Mouse (Mus musculus): Measurements from ENCODE around the gene Tlr9.

Gene Tlr9

GRCm38 (mm10) chr9:106222261-106222851 is at the start of gene Tlr9:
Gene Tlr9, plus strand, starts transcription at chr9:106222598.
- in situ Hi-C loops (cut with MboI, MseI): no loop called here

GRCm38 (mm10) chr9:106173363-106173762 is 49.0 kb upstream of the Tlr9 start:
- in situ Hi-C loops (cut with MboI, MseI): no loop called here

- in situ Hi-C loops (cut with MboI, MseI): no loop called here
These were observed 46.7 kb upstream of the Tlr9 start for GRCm38 (mm10) chr9:106175552-106176200.

GRCm38 (mm10) chr9:106176769-106177168 is 45.6 kb upstream of the Tlr9 start:
- in situ Hi-C loops (cut with MboI, MseI): no loop called here

GRCm38 (mm10) chr9:106177799-106178198 is 44.6 kb upstream of the Tlr9 start:
- in situ Hi-C loops (cut with MboI, MseI): no loop called here

GRCm38 (mm10) chr9:106179454-106179853 is 42.9 kb upstream of the Tlr9 start:
- in situ Hi-C loops (cut with MboI, MseI): no loop called here

DNA sequence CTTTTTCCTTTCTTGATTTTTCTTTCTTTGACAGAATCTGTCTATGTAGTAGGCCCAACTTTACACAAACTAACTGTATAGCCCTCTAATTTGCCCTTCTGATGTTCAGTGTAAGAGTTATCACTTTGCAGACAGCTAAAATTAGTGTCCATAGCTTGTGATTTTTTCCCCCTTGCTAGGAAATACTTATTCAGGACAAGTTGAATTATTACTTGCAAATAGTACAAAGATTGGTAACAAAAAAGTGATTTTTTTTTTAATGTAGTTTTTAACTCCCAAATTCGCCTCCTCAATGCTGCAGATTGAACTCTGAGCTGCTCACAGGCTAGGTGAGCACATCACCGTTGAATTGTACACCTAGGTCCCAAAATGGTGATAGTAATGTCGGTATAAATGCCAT is 42.4 kb upstream of the Tlr9 start:
- in situ Hi-C loops (cut with MboI, MseI): no loop called here

GRCm38 (mm10) chr9:106182146-106182545 is 40.3 kb upstream of the Tlr9 start:
- in situ Hi-C loops (cut with MboI, MseI): no loop called here

GRCm38 (mm10) chr9:106183996-106184395 is 38.4 kb upstream of the Tlr9 start:
- in situ Hi-C loops (cut with MboI, MseI): no loop called here

GRCm38 (mm10) chr9:106191355-106191754 is 31.0 kb upstream of the Tlr9 start:
- in situ Hi-C loops (cut with MboI, MseI): no loop called here

- in situ Hi-C loops (cut with MboI, MseI): no loop called here
These were observed 30.4 kb upstream of the Tlr9 start for GRCm38 (mm10) chr9:106192024-106192423.

- in situ Hi-C loops (cut with MboI, MseI): no loop called here
These were observed 29.4 kb upstream of the Tlr9 start for GRCm38 (mm10) chr9:106192998-106193397.

GRCm38 (mm10) chr9:106193930-106194807 is 28.2 kb upstream of the Tlr9 start:
- in situ Hi-C loops (cut with MboI, MseI): no loop called here

GRCm38 (mm10) chr9:106195693-106196092 is 26.7 kb upstream of the Tlr9 start:
- in situ Hi-C loops (cut with MboI, MseI): no loop called here

DNA sequence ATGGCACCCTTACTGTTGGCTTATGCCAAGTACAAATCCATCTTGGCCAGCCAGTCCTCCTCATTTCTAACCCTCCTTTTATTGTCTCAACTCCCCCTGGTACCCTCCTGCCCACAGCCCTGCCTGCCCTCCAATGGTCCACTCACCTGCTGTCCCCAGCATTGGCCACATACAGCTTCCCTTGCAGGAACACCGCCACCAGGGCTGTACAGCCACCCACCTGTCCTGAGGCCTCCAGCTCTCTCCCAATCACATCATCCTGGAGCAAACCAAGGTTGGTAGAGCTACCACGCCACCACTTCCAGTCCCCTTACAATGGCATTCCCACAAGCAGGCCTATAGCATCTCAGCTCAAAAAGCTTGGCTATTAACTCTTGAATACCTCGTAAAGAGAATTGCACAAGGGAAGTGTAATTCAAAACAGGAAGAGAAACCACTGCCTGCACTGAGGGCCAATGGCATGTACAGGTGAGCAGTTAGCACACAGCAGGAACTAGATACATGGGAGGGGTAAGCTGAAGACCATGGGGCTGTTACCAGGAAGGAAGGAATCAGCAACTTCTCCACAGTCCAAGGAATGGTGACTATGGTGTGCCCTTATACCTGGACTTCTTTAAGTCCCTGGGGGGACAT is 25.2 kb upstream of the Tlr9 start:
- in situ Hi-C loops (cut with MboI, MseI): no loop called here

DNA sequence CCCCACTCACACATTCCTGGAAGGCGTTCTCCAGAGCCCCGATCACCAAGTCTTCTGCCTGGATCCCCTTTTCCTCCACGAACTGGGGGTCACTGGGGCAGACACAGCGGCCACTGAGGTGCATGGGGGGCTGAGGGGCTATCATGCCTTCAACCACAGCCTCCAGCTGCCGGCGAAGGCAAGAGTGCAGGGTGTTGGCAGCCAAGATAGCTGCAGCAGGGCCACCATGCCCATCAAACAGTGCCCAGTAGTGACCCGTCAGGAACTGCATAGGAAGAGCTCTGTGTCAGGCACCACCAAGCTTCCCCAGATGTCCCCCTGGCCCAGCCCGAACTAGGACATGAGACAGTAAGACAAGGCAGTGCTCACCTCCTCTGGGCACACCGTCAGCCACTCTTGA is 24.7 kb upstream of the Tlr9 start:
- in situ Hi-C loops (cut with MboI, MseI): no loop called here

DNA sequence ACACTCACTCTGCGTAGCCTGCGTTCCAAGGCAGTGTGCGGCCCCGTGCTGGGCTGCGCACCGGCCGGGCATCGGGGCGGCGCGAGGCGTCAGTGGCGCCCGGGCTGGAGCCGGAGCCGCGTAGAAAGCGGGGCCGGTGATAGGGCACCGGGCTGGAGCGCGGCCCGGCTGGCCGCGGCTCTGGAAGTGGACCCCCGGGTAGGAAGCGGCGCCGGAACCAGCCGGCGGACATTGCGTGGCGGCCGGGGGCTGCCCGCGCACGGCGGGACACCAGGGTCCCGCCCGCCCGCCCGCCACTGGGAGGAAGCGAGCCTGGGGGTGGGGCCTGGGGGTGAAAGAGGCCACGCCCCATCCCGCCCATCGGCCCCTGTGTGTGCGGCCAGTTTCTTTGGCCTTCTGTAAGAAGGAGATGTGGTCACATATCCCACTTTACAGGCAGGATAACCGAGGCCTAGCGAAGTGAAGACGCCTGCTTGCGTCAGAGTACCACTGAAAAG is 23.4 kb upstream of the Tlr9 start:
- in situ Hi-C loops (cut with MboI, MseI): no loop called here

GRCm38 (mm10) chr9:106199535-106200272 is 22.7 kb upstream of the Tlr9 start, which contains the start of gene Ppm1m:
Gene Ppm1m, minus strand, starts transcription at chr9:106199746.
- in situ Hi-C loops (cut with MboI, MseI): loop anchor here (10.0 kb wide), 1 partner anchor 1545 kb away; no protein-coding TSS in a partner anchor

GRCm38 (mm10) chr9:106201895-106202294 is 20.5 kb upstream of the Tlr9 start:
- in situ Hi-C loops (cut with MboI, MseI): loop anchor here (10.0 kb wide), 1 partner anchor 1543 kb away; no protein-coding TSS in a partner anchor

DNA sequence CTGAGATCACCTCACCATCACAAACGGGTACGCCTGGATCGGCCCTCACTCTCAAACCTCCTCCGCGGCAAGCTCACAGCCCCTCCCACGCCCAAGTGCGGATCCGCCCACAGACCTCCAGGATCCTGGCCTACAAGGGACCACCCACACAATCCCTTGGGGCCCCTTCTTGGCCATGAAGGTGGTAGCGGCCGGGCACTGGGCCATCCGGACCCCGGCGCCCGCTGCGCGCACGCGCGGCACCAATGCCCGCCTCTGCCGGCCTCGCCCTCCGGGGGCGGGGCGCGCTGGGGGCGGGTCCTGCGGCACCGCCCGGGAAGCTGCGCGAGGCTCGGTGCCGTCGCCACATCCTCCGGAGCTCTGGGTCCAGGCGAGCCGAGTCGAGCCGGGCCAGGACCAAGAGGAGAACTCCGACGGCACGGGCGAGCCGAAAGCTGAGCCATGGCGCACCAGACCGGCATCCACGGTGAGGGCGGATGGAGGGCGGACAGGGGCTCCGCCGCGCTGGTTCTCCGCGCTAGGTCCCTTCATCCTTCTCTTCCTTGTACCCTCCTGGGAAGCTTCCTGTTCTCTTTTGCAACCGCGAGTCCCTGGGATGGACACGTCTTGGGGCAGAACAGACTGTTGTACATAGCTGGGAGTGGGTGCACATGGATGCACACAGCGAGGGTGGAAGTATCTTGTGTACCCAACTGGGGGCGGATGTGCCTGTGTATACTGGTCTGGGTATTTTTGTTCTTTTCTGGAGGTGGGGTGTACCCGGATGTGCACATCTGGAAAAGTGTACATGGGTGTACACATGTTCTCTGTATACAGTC is 19.4 kb upstream of the Tlr9 start, which contains the start of gene Twf2:
Gene Twf2, plus strand, starts transcription at position 290 of the 818 bp plus-strand sequence.
- in situ Hi-C loops (cut with MboI, MseI): loop anchor here (10.0 kb wide), 1 partner anchor 1542 kb away; no protein-coding TSS in a partner anchor
